Mouse (Mus musculus): ENCODE measurements around the gene Fas.

DNA sequence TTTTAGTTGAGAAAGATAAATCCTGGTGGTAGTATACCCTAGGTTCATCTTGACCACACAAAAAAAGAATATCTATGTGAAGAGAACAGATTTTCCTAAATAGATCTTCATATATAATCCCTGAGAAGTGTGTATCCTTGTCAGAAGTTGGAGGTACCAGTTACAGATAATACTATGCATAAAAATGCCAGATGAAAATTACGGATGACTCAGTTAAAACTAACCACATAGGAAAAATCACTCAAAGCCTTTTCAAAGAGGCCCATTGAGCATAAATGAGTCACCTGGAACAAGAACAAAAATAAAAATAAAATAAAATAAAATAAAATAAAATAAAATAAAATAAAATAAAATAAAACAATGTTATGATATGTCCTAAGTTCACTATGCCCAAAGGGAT, 72.2 kb downstream of the Fas start:
- no peak for TF ChIP-seq EP300 (IDR thresholded peaks at IDR 0.05; ENCODE audit: low read depth)
- TF ChIP-seq CTCF (IDR thresholded peaks at IDR 0.05; ENCODE audit: low read depth), result no peak

Measured in heart, postnatal 0 days (tissue).